Mouse (Mus musculus) left cerebral cortex, postnatal 25 days (tissue): Measurements from ENCODE around the gene Ank. TPM values are rescaled to one million over a fixed set of nuclear protein-coding genes. Genes with fewer than 3 reads are reported as not detected.
"Not testable (repeated sequence)": the region's sequence is repeated elsewhere in the genome, so short reads cannot be mapped to it uniquely, and the experiment has no call there.

ENCODE experiments used
- DNase-seq, 2 experiments: peaks; one replicate each; pipeline ENCODE4 v3.0.0; 2022; ENCODE audit warnings: low spot score in 2 of 2, mixed read lengths in 1 of 2
- intact Hi-C: fragments of 180-260 bp; cut with DNase I; formaldehyde crosslinking; loops from one replicate; pipeline ENCODE4 v1.15.1; 2025
- total RNA-seq, 2 experiments: library from RNA; stranded (reverse); gene quantifications; 2 replicates each; pipeline ENCODE4 v1.2.3; 2021

Gene Ank
- total RNA-seq, 2 experiments from 2014 or later: 169 to 176 TPM

DNA sequence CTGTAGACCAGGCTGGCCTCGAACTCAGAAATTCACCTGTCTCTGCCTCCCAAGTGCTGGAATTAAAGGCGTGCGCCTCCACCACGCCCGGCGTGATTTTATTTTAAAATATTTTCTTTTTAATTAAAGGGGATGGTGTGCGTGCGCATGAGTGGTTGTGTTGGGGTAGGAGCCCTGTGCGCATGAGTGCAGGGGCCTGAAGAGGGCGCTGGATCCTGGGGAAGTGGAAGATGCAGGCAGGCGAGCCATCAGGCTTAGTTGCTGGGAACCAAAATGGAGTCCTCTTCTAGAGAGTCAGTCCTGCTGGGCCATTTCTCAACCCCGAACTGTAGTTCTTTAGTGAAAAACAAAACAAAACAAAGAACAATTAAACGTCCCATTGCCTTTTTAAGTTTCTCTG is 2.6 kb upstream of the Ank start:
- no peak for DNase-seq
- intact Hi-C loops: loop anchor here (5.0 kb wide), 1 partner anchor 102 kb away; no protein-coding TSS in a partner anchor

DNA sequence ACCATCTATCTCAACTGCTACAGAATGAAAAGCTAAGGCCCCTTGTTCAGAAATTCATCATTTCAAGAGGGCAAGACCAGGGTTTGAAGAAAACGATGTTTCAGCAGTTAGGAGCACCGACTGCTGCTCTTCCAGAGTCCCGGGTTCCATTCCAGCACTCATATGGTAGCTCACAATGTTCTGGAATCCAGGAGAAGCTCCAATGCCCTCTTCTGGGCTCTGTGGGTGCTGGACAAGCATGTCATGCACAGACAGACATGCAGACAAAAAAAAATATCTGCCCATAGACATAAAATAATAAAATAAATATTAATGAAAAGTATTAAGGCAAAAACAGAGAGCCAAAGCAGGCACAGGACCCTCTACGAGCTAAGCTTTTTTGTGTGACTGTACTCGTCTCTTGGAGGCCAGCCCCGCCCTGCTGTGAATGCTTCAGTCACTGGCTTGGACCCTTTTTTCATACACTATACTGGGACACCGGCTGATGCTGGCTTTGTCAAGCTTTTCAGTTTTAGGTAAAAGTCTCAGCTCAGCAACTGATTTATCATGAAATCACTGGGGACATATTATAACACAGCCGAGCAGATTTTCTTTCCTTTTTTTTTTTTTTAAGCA is 979 bp upstream of the Ank start:
- DNase-seq: peak in 1 of 2 experiments; percentile 61
- intact Hi-C loops: loop anchor here (2.0 kb wide), 3 partner anchors 71 to 139 kb away; no protein-coding TSS in a partner anchor

DNA sequence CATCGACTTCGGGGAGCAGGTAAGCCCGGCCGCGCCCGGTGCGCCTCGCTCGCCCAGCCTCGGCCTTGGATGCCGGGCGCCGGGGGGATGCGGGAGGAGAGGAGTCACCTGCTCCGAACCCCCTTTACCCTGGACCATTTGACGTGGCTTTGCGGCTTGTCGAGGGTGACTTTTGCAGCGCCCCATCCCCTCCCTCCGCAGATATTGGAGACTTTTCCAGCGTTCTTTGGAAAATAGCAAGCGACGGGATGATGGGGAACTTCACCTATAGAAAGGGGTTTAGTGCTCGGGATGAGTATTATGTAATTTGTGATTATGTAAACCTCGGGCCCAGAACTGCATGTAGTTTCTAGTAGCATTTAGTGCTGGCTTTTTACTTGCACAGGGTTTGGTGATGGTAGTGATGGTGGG is 609 bp downstream of the Ank start:
- intact Hi-C loops: loop anchor here (2.0 kb wide), 3 partner anchors 70 to 140 kb away; no protein-coding TSS in a partner anchor
- peak in 1 of 2 experiments; percentile 59 for DNase-seq

DNA sequence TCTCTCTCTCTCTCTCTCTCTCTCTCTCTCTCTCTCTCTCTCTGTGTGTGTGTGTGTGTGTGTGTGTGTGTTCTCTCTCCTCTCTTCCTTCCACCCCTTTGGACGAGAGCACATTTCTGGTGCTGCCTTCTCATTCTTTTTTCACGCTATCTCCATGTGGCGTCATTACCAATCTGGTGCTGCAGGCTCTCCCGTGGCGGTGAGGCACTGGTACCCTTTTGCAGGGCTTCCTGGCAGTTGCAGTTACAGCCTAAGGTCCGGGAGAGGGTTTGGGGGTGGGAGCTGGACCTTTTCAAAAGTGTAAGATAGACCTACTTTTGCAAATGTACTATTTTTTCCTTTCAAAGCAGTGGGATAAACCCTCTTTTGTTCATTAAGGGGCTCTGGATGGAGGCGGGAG is 1.2 kb downstream of the Ank start:
- DNase-seq: peak; percentile 58 to 78
- intact Hi-C loops: loop anchor here (2.0 kb wide), 3 partner anchors 69 to 141 kb away; no protein-coding TSS in a partner anchor

DNA sequence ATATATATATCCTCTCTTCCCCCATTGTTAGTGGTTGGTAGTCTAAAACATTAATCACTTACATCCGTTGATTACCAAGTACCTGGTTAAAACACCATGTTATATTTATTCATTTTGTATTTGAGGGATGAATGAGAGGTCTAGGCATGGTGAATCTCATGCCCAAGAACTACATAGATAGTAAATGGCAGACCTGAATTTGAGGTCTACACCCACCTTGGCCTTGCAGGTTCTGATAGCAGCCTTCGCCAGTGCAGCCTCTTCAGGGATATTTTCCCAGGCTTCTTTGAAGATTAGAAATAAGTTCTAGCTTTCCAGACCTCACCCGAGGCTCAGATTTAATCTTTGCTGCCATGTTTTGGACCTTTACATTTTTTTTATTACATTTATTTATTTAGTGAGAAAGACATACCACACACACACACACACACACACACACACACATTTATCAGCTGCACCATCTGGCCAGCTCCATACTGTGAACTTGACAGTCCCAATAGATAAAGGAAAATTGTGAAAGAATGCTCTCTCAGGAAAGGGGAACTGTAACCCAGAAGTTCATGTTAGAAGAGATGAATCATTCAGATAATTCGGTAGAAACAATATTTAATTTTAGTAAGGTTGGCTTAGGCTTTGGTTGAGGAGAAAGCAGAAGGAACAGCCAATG is 2.5 kb downstream of the Ank start:
- intact Hi-C loops: no loop called here
- no peak for DNase-seq

DNA sequence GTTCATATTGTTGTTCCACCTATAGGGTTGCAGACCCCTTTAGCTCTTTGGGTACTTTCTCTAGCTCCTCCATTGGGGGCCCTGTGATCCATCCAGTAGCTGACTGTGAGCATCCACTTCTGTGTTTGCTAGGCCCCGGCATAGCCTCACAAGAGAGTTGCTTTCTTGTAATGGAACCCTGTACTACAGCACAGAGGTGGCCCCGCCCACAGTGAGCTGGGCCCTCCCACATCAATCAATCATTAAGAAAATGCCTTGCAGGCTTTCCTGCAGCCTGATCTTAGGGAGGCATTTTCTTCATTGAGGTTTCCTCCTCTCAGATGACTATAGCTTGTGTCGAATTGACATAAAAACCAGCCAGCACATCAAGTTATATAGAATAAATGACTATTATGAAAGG is 3.9 kb downstream of the Ank start:
- DNase-seq, intact Hi-C loops: not testable (repeated sequence)

DNA sequence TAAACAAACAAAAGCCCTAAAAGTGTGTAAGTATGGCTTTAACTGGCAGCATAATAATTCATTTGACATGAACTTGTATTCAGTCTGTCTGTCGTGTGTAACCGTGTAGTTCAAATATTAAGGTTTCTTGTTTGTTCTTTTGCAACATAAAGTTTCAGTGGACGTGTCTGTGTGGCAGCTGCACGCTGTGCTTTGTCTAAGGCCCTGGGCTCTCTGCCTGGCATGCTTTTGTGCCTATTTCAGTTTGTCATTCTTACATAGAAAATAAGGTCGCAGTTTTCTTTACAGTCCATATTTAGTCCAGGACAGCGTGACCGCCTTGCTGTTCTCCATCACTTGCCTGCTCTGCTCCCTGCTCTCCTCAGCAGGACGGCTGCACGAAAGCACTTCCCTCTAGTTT is 5.8 kb downstream of the Ank start:
- intact Hi-C loops: no loop called here
- no peak for DNase-seq

DNA sequence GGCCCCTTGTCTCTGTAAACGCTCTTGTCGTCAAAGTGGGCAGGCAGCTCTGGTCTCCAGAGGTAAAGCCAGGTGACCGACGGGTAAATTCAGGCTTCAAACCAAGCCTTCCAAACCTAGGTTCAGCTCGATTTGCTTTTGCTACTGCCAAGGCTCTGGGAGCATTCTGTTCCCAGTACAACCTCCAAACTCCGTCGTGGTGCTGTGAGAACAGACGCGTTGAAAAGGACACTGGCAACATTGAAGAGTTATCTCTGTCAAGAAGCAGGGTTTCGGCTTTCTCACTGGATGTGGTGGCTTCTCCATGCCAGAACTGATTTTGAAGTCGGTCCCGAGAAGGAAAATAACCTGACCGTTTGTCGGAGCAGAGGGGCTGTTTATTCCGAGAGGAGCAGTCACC is 9.5 kb downstream of the Ank start:
- DNase-seq: no peak
- intact Hi-C loops: no loop called here

DNA sequence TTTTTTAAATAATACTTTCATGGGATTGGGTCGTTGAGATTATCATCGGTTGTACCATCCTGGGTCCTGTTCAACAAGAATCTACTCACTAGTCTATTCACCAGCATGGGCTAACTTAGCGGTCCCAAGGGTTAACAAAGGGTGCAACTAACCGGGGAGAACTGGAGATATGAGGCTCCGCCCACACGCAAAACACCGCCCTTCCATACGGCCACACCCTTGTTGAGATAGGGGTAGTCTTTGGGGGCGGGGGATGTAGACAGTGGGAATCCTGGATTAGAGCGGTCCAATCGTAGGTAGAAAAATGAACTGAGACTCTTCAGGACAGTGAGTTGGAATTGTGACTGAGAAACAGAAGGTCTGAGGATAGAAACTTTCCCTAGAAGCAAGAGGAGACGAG is 10.2 kb downstream of the Ank start:
- no peak for DNase-seq
- intact Hi-C loops: no loop called here

DNA sequence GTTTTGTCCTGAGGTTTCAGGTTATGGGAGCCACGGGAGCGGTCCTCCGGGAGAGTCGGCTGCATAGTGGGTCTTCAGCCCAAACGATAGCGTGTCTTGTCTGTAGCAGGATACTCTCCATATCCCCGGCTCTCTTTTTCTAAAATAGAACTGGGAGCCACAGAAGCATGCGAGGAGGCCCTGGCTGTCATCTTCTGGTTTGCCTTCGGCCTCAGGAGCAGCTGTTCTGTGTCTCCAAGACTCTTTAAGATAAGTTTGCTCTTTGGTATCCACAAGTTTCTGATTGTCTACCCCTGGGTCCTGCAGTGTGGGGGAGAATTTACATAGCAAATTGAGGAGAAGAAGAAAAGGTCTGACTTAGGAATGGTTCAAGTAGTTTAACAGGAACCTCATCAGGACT is 10.7 kb downstream of the Ank start:
- intact Hi-C loops: no loop called here
- DNase-seq: no peak

DNA sequence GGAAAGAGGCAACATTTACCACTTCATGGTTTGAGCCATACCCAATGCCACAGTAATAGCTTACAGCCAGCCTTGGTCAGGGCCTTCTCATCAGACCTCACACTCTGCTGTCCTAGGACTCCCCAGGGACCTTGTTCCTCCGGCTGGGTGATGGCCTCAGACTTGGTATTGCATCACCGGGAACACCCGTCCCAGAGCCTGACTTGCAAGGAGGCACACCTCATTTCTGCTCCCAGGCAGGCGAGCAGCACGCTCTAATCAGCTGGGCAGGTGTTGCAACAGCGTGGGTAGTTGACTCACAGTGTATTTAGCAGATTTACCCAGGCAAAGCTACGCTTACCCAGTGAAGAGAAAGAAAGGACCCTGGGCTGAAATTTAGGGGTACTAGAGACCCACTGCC is 11.2 kb downstream of the Ank start:
- intact Hi-C loops: no loop called here
- DNase-seq: no peak

DNA sequence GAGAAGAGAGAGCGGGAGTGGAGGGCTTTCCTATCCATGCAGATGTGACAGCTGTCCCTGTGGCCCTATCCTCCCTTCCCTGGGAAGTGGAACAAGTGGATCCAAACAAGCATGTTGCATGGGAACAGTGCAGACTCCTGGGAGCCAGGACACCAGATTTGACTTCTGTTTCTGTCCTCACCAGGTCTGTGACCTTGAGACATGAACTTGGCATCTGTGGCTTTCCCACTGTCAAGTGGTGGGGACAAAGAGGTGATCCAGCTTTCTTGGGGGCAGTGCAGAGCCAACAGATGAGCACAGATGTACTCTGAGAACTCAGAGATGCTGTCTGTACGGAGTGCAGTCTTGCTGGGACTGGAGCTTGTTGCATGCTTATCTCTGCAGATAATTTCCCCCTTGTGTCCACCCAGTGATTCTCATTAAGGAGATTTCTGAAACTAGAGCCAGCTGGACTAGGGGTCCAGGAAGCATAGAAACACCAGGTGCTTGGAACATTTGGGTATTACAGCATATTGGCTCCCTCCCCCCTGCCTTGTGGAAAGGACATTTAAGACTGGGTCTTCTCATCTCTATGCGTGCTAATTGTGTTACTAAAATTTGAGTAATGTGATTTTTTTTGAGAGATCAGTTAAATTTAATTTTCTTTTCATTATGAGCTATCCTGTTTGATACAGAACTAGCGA is 14.0 kb downstream of the Ank start:
- no peak for DNase-seq
- intact Hi-C loops: no loop called here

DNA sequence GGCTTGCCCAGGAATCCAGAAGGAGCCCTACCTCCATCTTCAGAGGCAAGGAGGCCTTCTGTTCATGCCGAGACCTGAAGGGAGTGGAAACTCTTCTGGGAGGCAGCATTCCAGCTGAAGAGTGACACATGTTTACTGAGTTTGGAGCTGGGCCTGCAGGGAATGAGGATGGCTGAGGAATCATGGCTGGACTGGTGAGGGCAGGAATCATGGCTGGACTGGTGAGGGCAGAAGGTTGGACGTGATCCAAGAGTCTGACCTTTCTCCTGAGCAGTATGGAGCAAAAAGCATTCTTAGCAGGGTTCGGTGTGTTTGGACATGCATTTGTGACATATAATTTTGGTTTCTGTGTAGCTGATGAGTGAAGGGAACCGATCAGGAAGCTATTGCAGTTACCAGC is 15.5 kb downstream of the Ank start:
- no peak for DNase-seq
- intact Hi-C loops: no loop called here

DNA sequence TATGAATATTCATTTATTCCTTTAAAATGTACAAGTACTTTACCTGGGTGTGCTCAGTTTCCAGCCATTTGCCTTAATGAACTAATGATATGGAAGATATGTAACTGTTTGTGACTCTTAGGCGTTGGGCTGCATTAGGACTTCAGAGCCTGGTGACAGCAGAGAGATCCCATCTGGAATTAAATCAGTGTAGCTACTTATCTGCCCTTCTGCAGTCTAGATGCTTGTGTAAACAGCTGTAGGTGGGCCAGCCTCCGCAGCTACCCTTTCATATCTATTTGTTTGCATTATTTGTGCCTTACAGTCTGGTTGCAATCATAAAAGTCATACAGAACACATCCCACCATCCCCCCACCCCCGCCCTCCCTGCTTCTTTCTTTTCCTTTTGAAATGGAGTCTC is 16.7 kb downstream of the Ank start:
- intact Hi-C loops: no loop called here
- DNase-seq: no peak

DNA sequence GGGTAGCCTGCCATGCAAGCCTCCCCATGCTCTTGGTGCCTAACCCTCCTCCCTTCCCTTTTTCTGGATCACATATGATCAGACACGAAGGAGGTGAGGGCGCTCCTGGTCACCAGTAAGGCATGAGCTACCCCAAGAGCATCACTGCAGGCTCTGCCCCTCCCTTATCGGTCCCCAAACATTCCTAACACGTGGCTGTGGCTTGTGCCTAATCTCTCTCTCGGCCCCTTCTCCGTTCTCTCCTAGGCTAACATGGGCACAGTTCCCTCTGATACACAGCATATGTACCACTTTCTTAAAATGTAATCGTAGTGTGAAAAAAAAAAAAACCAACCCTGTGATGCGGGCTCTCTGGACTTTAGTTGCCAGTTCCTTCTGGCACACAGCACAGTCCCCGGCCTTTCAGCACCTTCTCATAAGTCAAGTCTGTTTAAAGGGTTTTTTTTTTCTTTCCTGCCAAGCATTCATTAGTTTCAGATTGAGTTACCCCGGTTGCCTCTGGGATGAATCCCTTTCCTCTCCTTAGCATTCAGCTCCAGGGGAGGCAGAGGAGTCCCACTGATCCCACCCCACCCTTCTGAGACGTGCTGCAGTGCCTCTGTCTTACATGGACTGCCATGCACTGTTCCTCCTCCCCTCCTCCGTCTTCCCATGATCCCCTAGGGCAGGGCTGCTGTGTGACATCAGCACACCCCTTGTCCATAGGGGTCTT is 19.2 kb downstream of the Ank start:
- intact Hi-C loops: no loop called here
- DNase-seq: peak in 1 of 2 experiments; percentile 61

DNA sequence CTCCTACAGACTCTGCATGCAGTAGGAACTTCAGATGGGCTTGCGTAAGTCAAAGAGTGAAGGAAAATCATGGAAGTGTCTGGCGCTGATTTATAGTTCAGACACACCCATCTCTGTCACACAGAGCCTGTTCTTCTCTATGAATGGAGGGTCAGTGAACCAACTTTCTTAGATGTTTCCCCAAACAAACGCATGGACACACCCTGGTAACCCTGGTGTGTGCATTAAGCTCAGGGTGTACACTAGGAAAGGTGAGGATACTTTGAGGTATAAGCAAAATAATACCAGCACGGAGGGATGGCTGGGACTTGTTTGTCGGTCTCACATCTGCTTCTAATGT is 19.8 kb downstream of the Ank start:
- intact Hi-C loops: no loop called here
- DNase-seq: no peak

DNA sequence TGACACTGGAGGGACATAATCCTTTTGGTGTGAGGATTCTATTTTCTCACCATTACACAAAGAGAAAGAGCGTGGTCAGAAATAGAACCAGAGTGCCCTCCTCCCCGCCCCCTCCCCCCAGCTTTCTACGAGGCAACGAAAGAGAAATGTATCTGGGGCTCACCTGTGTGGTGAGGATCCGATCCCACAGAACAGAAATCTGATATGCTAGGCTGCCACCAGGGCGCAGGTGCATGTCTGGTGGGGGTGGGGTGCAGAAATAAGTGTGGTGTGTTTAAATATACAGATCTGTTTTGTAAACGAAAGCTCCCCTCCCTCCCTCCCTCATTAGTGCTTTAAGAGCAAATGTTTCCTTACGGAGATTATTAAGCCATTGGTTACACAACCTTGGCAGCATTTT is 20.6 kb downstream of the Ank start:
- intact Hi-C loops: no loop called here
- no peak for DNase-seq

DNA sequence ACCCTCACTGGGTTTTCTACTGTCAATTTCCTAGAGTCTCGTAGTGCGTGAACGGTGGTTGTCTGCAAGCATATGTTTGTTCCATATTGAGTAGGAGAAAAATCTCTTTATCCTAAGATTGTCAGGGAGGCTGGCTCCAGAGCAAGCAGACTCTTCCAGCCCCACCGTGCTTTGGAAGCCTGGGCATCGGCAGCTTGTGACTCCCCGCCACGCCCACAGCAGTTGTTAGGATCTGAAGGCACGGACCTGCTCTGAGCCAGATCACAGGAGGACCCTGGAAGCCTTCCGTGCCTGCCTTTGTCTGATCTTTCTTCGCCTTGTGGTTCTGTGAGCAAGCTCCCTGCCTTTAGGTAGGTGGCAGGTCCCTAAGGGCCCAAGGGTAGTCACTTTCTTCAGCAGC is 21.6 kb downstream of the Ank start:
- intact Hi-C loops: no loop called here
- DNase-seq: peak in 1 of 2 experiments; percentile 80

DNA sequence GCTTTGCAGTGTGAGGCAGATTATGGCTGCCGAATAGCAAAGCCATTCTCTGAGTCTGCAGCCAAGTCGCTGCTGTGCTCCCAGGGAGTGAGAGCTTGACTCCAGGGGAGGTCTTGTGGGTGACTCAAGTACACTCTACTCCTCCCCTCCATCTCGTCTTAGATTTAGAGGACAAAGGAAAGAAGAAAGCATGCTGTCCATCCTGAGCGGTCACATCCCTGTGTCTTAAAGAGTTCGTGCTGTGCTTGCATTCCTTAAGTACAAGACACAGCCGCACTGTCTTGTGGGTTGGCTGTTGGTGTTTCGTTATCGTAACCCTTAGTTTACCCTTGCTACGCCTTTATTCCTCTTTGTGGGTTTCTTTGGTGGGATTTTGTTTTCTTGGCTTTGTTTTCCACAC is 24.2 kb downstream of the Ank start:
- intact Hi-C loops: no loop called here
- no peak for DNase-seq

DNA sequence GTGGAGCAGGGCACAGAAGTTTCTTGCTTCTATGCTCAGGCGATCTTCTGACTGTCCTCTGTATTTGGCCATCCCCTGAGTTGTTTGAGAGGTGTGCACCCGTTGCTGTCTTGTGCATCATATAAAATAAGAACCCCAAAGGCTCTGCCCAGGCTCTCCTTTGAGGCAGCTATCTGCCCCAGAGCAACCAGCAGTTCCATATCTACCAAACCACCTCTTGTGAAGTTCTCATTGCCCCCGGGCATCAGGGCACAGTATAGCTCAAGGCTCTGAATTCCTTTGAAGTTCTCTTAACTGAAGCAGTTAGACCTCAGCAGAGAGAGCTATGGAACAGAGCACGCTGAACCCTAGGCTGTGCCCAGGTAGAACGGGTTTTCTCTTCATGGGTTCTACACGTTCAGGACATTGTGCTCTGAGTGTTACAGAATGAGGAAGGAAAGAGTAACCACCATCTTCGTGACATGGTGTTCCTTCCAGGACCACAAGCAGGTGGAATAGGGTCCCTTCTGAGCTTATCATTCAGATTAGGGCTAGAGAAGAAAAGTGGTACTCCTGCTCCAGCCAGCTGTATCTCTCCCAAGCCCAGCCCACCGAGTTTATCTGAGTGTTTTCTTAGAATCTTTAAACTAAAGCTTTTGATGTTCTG is 25.1 kb downstream of the Ank start:
- DNase-seq: no peak
- intact Hi-C loops: no loop called here
